Mouse (Mus musculus) T-cell, adult 2 months (primary cell): ENCODE data around the gene Ccl25.

Source experiments
- DNase-seq: peaks from one replicate; pipeline ENCODE4 v3.0.0; 2022; ENCODE audit warnings: low spot score

The Ccl25 gene

DNA sequence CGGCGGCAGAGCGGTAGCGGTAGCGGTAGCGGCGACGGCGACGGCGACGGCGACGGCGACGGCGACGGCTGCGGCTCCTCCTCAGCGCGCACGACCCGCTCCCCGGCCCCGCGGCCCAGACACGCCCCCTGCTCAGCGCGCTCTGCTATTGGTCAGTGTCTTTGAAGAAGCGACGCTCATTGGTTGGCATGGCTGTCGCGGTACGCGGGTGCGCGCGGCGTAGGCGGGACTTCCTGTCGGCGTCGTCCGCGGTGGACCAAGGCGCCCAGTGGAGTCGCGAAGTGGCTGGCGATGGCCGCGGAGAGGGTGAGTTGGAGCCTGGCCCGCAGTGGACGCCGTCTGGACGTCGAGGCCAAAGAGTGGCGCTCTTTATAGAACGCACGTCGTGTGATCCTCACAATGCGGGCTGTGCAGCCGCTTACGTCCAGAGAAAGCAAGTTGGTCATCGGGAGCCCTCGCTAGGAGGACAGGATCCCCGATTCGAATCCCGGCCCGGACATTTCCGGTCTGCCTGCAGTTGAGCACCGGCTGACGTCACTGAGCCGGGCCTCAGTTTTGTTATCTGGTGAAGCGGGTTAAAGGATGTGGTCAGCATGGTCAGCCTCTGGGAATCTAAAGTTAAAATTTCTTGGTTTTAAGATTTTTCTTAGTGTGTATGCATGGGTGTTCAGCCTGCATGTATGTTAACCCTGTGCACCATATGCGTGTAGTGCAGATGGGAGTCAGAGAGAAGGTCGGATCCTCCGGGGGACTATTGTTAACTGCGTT lies at the start of gene Ccl25, which contains the start of gene Elavl1:
TSS of gene Ccl25 (plus strand) at position 228 of the 768 bp plus-strand sequence.
TSS of gene Elavl1 (minus strand) at position 431 of the 768 bp plus-strand sequence.
- DNase-seq: peak; percentile 94

DNA sequence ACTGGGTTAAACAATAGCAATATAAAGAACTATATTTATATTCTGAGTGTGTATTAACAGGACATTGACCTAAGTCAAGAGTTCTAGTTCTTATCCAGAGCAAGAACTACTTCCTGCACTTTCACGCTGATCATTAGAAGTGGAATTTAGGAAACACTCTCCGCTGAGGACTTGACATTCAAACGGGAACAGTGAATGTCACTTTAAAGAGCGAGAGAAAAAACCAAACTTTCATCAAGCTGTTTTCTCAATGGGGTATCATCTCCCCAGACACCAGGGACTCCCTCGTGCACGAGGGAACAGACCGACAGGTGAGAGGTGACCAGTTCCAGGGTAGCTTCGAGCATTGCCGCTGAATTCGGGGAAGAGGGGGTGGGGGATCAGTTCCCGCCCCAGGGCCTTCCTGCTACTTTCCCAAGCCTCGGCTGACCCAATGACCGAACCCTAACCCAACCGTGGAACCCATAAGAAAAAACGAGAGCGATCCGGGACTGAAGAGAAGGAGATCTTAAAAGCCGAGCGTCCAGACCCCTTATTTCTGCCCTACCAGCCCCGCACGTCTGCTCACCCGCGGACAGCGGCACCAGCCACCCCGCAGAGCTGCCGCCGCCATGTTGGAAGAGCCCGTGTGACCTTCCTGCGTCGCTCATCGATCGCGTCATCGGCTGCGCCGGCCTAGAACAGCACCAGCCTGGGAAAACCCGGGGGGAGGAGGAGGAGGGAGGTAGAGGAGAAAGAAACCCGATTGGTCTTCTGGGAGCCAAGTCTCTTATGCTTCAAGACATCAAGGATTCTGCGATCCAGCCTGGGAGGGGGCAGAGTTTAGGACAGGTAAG lies 49.5 kb upstream of the Ccl25 start, which contains the start of gene Timm44:
TSS of gene Timm44 (minus strand) at position 639 of the 836 bp plus-strand sequence.
- peak; percentile 95 for DNase-seq

DNA sequence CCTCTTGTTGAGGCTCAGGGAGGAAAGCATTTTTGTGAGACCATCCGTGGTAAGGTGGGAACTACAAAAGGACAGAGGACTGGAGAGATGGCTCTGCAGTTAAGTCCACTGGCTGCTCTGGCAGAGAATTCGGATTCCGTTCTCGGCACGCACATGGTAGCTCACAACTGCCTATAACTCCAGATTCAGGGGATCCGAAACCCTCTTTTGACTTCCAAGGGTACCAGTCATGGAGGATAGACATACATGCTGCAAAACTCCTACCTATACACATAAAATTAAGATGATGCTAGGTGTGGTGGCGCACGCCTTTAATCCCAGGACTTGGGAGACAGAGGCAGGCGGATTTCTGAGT lies 48.9 kb upstream of the Ccl25 start:
- no peak for DNase-seq

DNA sequence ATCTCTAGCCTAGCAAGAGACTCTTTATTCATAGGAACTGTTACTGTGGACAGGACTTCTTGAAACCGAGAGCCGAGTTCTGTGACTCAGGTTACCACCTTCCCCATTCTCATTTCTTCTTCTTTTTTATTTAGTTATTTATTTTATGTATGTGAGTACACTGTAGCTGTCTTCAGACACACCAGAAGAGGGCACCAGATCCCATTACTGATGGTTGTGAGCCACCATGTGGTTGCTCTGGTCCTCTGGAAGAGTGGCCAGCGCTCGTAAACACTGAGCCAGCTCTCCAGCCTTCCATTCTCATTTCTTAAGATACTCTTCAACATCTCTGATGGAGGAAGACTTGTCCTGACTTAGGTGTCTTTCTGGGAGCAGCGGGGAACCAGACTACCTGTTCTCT lies 32.3 kb upstream of the Ccl25 start:
- DNase-seq: no peak

DNA sequence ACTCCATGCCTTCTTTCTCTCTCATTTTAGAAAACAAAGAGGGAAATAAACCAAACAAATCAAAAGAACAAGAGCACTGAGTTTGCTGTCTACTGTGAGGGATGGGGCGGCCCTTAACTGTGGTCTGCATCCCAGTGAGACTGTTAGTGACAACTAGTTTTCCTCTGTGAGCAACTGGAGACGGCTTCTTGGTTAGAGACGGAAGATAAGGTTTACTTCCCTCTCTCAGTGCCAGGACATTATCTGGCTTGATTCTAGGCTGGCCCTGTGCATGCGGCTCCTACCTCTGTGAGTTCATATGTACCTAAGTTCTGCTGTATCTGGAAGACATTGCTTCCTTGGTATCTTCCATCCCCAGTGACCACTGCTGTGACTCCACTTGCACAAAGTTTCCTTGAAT lies 27.2 kb upstream of the Ccl25 start:
- no peak for DNase-seq

DNA sequence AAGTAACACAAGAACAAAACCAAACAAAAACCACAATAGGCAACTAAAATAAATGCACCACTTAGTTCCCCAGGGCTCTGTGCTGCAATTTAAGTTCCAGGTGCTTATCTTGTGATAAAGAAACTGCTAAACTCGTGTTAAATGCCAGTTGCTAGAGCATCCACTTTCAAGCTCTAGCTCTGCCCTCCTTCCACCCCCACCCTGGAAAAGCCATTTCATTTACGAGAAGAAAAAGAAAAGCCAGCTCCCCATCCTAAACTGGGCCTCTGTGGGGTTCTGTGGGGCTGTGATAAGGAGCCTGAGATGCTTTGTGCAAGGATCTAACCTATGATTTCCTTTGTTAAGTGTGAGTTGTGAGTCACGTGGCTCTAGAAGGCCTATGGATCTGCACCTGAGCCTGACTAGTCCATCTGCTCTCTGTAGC lies 20.9 kb upstream of the Ccl25 start:
- DNase-seq: no peak

DNA sequence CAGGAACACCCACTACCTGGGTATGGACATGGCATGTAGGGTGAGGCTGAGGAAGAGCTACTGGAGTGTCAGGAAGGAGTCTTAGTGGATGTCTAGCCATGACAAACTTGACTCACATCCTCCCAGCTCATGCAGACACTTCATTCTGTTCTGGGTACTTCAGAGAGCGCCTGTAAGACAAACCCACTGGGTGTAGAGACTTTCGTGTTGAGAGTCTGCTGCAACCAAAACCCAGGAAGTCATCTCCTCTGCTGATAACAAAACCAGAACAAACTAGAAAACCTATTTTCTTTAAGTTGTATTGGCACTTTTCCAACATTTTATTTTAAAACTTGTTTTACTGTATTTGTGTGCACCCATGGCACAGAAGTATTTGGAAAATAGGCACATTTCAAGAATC lies 19.2 kb upstream of the Ccl25 start:
- no peak for DNase-seq

DNA sequence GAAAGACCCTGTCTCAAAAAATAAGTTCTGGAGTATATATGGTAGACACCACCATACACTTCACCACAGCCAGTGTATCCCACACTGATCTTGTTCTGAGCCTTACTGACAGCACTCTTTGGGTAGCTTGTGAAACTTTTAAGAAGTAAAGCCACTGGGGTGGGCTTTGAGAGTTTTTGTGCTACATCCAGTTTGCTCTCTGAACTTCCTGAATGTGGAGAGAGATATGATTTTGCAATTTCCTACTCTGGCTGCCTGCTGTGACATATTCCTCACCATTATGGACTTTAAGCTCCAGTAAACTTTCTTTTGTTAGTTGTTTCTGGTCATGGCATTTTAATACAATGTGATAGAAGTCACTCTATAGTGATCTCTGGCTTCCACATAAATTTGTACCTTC lies 12.9 kb upstream of the Ccl25 start:
- no peak for DNase-seq

DNA sequence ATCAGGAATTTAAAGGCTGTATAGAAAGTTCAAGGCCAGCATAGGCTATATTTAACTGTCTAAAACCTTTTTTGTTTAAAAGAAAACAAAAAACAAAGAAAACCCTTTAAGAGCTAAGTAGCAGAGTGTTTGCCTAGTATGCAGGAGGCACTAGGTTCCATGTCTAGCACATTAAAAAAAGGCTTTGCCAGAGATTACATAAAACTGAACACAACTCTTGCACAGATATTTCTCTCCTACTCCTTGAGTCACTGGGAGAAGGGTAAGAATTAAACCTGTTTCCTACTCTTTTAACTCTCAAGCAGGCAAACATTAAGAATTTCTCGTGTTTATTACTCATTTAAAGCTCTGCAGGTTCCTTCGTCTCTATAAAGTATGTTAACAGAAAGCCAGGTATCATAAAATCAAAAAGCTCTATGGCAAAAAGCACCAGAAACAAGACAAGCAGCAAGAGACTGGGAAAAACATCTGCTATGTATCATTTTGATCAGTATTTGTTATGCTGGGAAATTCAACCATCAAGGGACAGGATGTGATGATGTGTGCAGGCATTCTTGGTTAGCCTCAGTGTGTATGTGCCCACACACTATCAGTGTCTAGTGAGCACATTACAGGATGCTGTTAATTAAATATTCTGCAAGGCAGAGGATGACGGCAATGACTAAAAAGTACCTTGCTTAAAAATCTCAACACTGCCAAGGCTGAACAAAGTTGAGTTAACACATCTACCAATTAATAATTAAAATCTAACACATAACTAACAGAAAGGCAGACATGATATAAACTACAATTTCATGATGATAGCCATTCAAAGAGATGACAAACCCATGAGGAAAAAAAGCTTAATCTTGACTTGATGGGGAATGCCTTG lies 11.5 kb upstream of the Ccl25 start:
- DNase-seq: peak; percentile 85

DNA sequence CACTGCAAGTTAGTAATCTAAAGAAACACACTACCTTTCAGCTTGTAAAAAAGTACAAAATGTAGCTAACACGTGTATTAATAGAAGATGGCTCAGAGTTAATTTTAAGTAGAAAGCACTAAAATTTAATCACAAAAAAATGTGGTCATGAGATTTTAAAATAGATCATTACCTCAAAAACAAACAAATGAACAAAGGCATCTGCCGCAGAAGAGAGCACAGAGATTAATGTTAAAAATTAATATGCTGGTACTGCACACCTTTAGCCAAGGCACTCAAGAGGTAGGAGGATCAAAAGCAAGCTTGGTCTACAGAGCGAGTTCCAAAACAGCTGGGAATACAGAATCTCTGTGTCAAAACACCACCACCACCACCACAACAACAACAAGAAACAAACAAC lies 10.2 kb upstream of the Ccl25 start:
- DNase-seq: no peak

DNA sequence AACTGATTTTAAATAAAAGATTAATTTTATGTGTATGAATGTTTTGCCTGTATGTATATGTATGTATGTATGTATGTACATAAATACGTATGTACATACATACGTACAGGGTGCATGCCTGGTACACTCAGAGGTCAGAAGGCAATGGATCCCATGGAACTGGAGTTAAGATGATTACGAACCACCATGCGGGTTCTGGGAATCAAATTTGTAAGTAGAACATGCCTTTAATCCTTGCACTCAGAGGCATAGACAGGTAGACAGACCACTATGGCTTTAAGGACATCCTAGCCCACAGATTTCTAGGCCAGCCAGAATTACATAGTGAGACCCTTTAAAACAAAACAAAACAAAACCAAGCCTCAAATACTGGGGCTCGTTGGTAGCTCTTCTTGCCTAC lies 6.9 kb upstream of the Ccl25 start:
- DNase-seq: no peak

DNA sequence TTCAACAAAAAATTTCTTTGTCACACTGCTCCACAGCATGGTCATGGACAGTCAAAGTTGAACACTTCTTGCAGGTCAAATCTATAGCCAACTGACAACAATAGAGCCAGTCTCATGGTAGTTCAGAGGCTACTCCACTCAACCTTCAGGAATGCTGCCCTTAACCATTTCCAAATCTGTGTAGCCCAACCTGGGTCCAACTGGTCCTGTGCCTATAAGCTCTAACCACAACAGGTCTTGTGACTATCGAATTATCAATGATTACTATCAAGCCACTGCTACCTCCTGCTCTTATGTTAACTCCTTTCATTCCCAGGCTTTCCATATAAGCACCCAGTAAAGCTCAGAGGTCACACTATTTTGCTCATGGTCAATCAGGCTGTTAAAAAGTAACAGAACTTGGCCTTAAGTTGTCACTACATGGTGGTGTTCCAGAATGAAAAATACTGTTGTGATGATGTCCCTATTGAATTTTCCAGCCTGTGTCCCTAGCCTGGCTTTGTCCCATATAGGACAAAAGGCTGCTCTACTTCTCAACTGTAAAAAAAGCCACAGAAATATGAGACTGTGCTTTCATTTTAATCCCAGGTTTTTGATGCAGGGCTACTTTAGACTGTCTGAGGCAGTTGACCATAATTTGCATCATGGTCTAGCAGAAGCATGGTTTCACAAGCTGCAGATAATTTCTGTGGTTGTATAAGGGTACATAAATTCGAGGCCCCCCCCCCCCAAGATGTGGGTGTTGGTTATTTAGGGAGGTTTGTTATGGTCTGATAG lies 6.0 kb upstream of the Ccl25 start:
- DNase-seq: no peak

DNA sequence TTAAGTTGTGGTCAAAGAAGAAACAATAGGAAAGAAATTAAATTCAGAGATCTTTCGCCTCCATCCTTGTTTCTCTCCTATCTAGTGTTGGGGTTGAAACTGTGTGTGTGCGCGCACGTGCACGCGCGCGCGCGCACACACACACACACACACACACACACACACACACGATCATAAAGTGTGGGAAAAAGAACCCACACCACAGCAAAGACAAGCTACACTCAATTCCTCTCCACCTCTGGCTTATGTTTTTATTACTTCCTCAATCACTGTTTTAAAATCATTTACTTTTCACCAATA lies 5.5 kb upstream of the Ccl25 start:
- no peak for DNase-seq

DNA sequence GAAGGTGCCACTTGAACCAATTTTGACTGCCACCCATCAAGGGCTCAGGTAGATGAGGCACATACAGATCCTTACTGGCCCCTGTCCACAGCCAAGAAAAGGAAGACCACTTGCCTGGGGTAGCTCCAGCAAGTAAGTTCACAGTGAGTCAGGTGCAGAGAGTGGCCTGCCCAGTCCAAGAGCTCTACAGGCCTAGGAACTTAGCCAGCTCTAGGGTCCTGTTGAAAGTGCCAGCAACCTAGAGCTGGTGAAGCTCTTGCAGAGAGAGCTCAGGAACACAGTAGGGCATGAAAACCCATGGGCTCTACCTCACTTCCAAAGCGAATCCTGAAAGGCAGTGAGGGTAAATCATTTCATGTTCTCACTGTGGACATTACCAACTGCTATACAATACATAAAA lies 4.6 kb upstream of the Ccl25 start:
- DNase-seq: no peak

DNA sequence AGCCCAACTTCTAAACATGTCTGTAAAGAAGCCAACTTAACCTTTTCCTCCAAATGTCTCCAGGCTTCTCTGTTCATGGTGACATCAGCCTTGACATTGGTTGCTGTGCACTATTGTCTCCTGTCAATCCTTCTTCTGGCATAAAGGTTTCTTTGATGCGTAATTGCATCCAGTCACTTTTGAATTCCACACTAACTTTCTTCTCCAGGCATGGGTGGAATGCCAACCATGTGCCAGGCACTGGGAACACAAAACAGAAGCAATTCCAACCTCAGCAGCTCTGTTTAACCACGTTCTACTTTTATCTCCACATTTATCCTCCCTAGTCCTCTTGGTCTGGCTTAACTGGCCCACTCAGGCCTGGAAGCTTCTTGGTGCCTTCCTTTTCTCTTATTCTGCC lies 4.0 kb upstream of the Ccl25 start:
- no peak for DNase-seq

DNA sequence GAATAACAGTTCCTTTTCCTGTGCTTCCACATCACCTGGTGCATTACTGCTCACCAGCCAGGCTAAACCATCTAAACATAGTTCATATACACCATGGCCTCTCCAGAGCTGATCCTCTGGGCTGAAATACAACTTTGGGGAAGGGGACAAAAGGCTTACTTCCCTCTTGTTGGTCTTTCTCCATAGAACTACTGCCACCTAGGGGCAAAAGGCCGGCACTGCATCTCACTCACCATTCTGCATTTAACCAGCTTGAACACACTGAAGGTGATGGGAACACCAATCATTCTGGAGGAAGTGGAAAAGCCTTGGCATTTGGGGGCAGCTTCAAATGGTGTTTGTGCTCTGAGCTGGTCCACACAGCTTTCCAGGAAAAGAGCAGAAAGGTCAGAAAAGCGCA lies 2.5 kb upstream of the Ccl25 start:
- DNase-seq: peak; percentile 79

DNA sequence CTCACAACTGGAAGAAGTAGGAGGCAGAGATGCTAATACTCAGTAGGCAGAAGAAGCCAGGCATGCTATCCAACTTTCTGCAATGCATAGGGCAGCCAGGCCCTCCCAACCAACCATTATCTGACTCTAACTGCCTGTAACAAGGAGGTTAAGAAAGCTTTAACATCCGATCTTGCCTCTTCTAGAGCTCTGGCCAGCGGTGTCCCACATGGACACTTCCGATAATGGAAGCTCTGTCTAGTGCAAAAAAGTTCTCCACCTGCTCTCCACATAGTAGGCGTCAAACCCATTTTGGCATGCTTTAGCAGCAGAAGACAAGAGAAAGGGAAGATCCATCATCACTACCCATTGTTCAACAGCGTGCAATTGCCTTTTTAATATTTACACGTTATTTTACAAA lies 1.1 kb upstream of the Ccl25 start:
- no peak for DNase-seq

DNA sequence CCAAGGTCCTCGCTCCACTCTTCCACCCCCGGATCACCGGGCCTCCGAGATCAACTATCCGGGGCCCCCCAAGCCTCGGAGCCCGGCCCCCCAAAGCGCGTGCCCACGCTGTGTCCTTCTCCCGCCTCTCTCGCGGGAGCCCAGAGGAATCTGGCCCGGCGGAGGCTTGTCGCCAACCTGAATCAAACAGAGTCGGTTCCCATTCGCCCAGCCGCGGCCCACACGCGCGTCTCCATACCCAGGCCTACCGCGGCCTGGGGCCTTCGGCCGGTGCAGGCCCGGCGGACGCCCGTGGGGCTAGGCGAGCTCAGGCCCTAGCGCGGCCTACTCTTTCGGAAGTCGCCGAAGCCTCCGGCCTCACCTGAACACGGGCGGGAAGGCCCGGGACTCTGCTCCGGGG lies 485 bp upstream of the Ccl25 start:
- DNase-seq: no peak

DNA sequence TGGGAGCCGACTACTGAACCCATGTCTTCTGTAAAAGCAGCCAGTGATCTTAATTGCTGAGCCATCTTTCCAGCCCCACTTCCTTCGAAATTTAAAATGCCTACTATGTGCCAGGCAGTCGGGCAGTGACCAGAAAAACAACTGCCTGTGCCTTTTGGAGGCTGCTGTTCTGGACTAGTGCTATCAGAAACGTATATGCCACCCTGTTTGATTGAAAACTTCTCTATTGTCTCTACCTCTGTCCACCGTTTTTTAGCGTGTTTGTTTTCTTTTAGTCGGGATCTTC lies 684 bp downstream of the Ccl25 start:
- DNase-seq: no peak

DNA sequence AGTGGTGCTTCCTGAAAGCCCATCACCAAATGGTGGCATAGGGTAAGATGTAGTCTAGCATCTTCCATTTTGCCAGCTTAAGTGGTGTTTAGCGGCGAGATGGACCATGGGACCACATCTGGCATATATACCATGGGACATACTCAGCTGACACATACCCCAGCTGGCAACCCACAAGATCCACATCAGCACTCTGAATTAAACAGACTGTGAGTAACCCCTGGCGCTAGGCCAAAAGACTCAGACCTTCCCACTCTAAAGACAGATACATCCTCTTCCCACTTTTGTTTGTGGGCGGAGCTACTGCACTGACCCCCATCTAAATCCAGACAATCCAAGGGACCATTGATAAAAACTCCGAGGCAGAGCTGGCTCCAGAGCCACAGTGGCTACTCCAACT lies 4.0 kb downstream of the Ccl25 start:
- DNase-seq: no peak

DNA sequence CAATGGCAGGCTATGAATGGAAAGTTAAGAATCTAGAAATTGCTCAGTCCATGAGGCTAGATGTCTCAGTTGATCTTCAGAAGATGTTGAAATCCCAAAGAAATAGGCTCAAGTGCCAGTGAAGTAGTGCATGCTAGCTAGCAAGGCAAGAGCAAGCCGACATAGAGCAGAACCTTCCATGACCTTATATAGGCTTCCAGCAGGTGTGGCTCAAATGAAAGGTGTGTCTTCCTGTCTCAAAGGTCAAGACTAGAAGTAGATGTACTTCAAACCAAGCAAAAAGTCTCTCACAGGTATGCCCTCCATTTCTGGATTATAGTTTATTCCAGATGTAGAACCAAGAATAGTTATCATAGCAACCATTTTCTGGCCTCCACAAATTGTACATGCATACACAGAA lies 9.0 kb downstream of the Ccl25 start:
- no peak for DNase-seq

DNA sequence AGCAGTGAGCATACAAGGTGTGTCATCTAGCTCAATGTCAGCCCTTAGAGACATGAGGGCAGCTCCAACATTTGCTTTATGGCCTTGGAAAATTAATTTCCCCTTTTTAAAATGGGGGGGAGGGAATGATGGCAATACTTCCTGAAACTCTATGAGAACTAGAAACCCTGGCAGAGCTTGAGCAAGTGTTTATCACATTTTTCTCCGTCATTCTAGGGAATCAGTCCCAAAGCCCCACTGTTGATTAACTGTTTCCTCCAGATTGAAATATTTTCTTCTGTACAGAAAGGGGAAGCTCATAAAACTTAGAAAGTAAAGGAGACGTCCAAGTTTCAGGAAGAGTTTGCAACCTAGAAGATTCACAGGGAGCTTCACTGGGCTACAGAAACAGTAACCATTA lies 10.7 kb downstream of the Ccl25 start:
- DNase-seq: no peak
